Mouse (Mus musculus): ENCODE measurements around the gene Hira.

DNA sequence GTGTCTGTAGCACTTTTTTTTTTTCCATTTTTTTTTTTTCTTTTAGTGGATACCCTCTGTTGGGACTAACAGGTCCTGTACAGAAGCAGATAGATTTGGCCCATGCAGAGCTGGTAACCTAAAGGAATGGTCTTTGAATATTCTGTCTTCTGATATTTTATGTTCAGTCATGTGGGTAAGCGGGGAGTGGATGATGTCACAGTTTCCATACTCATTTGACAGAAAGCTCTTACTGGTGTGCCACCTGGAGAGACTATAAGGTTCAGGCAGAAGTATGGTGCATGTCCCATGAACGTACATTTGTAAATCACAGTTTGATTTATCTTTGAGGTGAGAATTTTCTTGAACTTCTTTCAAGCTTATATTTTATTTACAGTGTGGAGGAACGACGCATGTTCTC lies 39.2 kb downstream of the Hira start:
- TF ChIP-seq USF1 (IDR thresholded peaks at IDR 0.05; ENCODE audit: low read depth): no peak
- TF ChIP-seq MAX (IDR thresholded peaks at IDR 0.05): no peak
- no peak for TF ChIP-seq CTCF (IDR thresholded peaks at IDR 0.05; ENCODE audit: control insufficient read depth, insufficient read depth, insufficient read length)
- TF ChIP-seq MYOD1 (IDR thresholded peaks at IDR 0.05; ENCODE audit: control insufficient read depth, insufficient read length, low read depth): no peak
